Mouse (Mus musculus) left cerebral cortex, adult 2 months (tissue): ENCODE measurements around the gene Gm17359. TPM values are rescaled to one million over a fixed set of nuclear protein-coding genes. Genes with fewer than 3 reads are reported as not detected.
A peak's percentile ranks its signal among the peaks of the same experiment; 100 is the strongest.

Source experiments
- DNase-seq, 2 experiments: peaks; one replicate each; pipeline ENCODE4 v3.0.0; 2021 to 2022; ENCODE audit warnings: low spot score in 2 of 2, mixed read lengths in 1 of 2; ENCODE audit errors: extremely low spot score in 1 of 2
- H3K27ac ChIP-seq: fragments of 200-600 bp; 2 replicates; pipeline ENCODE4 v1.8.1; 2022
- H3K4me3 ChIP-seq: fragments of 200-600 bp; 2 replicates; pipeline ENCODE4 v1.8.1; 2022
- CTCF ChIP-seq: fragments of 200-600 bp; IDR thresholded peaks from 2 replicates; pipeline ENCODE4 v1.8.1; 2022; ENCODE audit warnings: antibody characterized with exemption, mild to moderate bottlenecking, moderate library complexity
- intact Hi-C: fragments of 180-260 bp; cut with DNase I; formaldehyde crosslinking; loops from one replicate; pipeline ENCODE4 v1.15.1; 2025
- total RNA-seq, 2 experiments: library from RNA; stranded (reverse); gene quantifications; 2 replicates each; pipeline ENCODE4 v1.2.3; 2021

The Gm17359 gene
- total RNA-seq, 2 experiments from 2014 or later = not detected

DNA sequence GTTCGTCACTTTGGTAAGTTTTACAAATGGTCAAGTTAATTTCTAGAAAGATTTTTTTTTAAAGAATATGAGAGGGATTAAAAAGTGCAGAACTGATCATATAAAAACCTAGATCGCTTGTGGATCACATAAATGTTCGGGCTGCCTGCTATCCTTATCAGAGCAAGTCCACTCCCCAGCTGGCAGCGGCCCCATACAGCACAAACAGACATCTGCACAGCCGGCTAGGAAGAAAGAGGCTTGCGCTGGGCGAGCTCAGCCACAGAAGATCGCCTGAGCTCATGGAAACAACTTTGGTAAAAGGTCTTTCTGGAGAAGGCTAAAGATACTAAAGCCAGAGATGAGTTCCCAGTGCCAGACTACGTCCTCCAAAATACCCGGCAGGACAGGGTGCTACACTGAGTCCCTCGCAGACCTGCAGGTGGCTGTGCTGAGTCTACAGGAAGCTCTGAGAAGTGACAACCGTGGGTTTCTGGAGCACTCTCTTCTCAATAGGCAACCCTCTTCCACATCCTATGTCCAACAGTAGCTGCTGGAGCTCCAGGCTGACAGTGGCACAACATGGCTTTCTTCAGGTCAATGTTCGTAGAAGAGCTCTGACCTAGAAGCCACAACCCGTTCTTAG, 122.3 kb downstream of the Gm17359 start:
- intact Hi-C loops = no loop called here
- Histone ChIP-seq H3K4me3 (no peak overlapping the region), H3K27ac (no peak overlapping the region)
- no peak for TF ChIP-seq CTCF
- no peak for DNase-seq

GRCm38 (mm10) chr3:79469440-79469839, 133.0 kb downstream of the Gm17359 start:
- TF ChIP-seq CTCF = no peak
- intact Hi-C loops = no loop called here
- no peak for DNase-seq
- no peak overlapping the region for H3K4me3 ChIP-seq
- no peak overlapping the region for H3K27ac ChIP-seq

- no peak overlapping the region for H3K27ac ChIP-seq
- no peak for TF ChIP-seq CTCF
- intact Hi-C loops = no loop called here
- no peak for DNase-seq
- H3K4me3 ChIP-seq = no peak overlapping the region
Observed at GRCm38 (mm10) chr3:79472362-79472761, 135.9 kb downstream of the Gm17359 start.

- no peak for DNase-seq
- H3K27ac ChIP-seq = peak overlapping the region; percentile 37
- TF ChIP-seq CTCF = no peak
- intact Hi-C loops = loop anchor here (1.0 to 5.0 kb wide), 3 partner anchors 39 to 253 kb away; no protein-coding TSS in a partner anchor
- no peak overlapping the region for H3K4me3 ChIP-seq
Observed at GRCm38 (mm10) chr3:79474911-79475310, 138.4 kb downstream of the Gm17359 start.

- intact Hi-C loops = loop anchor here (1.0 to 5.0 kb wide), 3 partner anchors 40 to 254 kb away; no protein-coding TSS in a partner anchor
- peak overlapping the region; percentile 0; the same call in 1 of the 2 replicates for H3K27ac ChIP-seq
- no peak for DNase-seq
Observed at GRCm38 (mm10) chr3:79475980-79476379, 139.5 kb downstream of the Gm17359 start.

DNA sequence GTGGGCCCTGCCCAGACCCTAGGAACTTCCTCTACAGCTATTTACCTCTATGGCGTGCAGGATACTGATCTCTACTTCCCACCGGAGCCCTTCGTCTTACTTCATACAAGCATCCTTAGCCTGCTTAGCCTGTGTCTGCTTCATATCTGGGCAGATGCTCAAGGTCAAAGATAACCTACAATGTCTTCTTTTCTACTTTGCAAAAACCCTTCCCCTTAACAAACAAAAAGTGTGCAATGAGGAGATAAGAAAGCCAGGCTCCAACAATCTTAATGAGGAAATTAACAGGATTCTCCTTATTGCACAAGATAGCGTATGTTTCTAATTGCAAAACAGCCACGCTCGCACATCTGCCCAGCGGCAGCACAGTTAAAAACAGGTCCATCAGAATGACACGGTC, 141.9 kb downstream of the Gm17359 start:
- DNase-seq = no peak
- no peak for TF ChIP-seq CTCF
- Histone ChIP-seq H3K27ac (no peak overlapping the region), H3K4me3 (no peak overlapping the region)
- intact Hi-C loops = loop anchor here (5.0 kb wide), 1 partner anchor 256 kb away; no protein-coding TSS in a partner anchor

More at GRCm38 (mm10) chr3:79475980-79476379, 139.5 kb downstream of the Gm17359 start:
- TF ChIP-seq CTCF = no peak
- H3K4me3 ChIP-seq = no peak overlapping the region

DNA sequence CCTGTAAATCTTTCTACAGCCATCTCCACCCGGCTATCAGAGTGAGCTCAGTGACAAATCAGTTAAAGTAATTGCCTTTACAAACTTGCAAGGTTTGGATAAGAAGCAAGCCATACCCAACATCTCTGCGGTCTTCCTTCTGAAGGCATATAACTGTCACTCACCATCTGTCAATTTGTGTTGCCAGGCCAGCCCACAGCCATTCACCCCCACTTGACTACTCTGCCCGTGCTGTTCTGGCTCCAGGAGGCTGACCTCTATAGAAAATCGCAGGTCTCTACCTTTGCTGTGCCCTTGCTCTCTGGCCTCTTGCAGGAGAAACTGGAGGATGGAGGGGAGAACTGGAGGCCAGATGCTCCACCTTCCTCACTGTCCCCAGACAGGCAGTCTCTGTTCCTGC, 142.4 kb downstream of the Gm17359 start:
- Histone ChIP-seq H3K4me3 (no peak overlapping the region), H3K27ac (no peak overlapping the region)
- intact Hi-C loops = loop anchor here (5.0 kb wide), 1 partner anchor 257 kb away; no protein-coding TSS in a partner anchor
- DNase-seq = no peak
- no peak for TF ChIP-seq CTCF

GRCm38 (mm10) chr3:79484286-79485063, 148.0 kb downstream of the Gm17359 start:
- intact Hi-C loops = no loop called here
- Histone ChIP-seq H3K4me3 (no peak overlapping the region), H3K27ac (no peak overlapping the region)
- no peak for DNase-seq
- no peak for TF ChIP-seq CTCF

GRCm38 (mm10) chr3:79488025-79488424, 151.6 kb downstream of the Gm17359 start:
- DNase-seq = no peak
- no peak for TF ChIP-seq CTCF
- H3K27ac ChIP-seq = no peak overlapping the region
- intact Hi-C loops = no loop called here
- H3K4me3 ChIP-seq = no peak overlapping the region

- intact Hi-C loops = no loop called here
- Histone ChIP-seq H3K27ac (no peak overlapping the region), H3K4me3 (no peak overlapping the region)
- no peak for TF ChIP-seq CTCF
- DNase-seq = no peak
Observed at GRCm38 (mm10) chr3:79490102-79490501, 153.6 kb downstream of the Gm17359 start.

- intact Hi-C loops = no loop called here
- no peak overlapping the region for H3K27ac ChIP-seq
- no peak overlapping the region for H3K4me3 ChIP-seq
- no peak for DNase-seq
- TF ChIP-seq CTCF = no peak
Observed at GRCm38 (mm10) chr3:79491614-79492013, 155.2 kb downstream of the Gm17359 start.

- TF ChIP-seq CTCF = no peak
- no peak overlapping the region for H3K27ac ChIP-seq
- no peak for DNase-seq
- no peak overlapping the region for H3K4me3 ChIP-seq
- intact Hi-C loops = no loop called here
Observed at GRCm38 (mm10) chr3:79493064-79493463, 156.6 kb downstream of the Gm17359 start.
